Mouse (Mus musculus): ENCODE results near the gene Ciao1.

Ciao1 gene

DNA sequence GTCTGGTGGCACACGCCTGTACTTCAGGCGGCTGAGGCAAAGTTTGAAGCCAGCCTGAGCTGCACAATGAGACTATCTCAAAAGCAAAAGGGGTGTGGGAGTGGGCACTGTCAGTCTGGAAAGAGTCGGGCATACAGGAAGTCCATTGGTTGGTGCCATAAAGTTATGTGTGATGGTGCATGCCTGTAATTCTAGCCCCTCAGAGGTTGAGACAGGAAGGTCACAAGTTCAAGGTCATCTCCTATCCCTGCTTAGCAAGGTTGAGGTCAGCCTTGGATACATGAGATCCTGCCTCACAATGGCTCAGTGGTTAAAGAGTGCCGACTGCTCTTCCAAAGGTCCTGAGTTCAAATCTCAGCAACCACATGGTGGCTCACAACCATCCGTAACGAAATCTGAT is 7.7 kb upstream of the Ciao1 start:
- ChIA-PET POLR2A (interaction anchor here in 2 of 4 experiments (0.8 to 4.2 kb wide), 6 partner anchors 9 to 47 kb away, joined by 3 to 35 read pairs (median 4); partner anchors contain the start of genes 1810024B03Rik (in 1 of the 2), Snrnp200 (in 1 of the 2) and Stard7 (in 1 of the 2)), CTCF (interaction anchor here in 1 of 4 experiments (0.6 kb wide), 1 partner anchor 600 kb away, joined by 4 read pairs; no protein-coding TSS in a partner anchor)

DNA sequence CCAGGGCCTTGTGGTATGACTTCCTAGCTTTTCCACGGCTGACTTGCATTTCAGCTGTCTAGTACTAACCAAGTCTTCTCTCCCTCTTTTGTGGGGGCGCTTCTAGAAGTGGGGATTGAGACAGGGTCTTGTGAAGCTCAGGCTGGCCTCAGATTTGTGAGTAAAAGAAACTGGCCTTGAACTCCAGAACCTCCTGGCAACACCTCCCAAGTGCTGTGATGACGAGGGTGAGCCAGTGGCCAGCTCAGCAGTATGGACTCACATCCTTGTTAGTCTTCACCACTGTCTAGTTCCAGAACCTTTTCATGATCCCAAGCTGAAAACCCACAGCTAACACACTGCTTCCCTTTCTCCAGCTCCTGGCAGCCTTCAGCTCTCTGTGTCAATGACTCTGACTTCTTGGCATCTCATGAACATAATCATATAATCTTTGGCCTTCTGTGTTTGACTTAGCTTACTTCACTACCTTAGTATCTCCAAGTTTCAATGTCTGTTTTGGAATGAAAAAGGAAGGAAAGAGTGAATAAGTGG is 7.1 kb upstream of the Ciao1 start:
- POLR2A ChIA-PET: interaction anchor here in 2 of 4 experiments (0.8 to 4.2 kb wide), 7 partner anchors 9 to 184 kb away, joined by 3 to 35 read pairs (median 4); partner anchors contain the start of genes 1810024B03Rik (in 1 of the 2), Blvra (in 1 of the 2), Snrnp200 (in 1 of the 2) and Stard7 (in 1 of the 2)
- CTCF ChIA-PET: interaction anchor here in 1 of 4 experiments (0.6 kb wide), 2 partner anchors 107 to 601 kb away, joined by 4 to 5 read pairs; no protein-coding TSS in a partner anchor

DNA sequence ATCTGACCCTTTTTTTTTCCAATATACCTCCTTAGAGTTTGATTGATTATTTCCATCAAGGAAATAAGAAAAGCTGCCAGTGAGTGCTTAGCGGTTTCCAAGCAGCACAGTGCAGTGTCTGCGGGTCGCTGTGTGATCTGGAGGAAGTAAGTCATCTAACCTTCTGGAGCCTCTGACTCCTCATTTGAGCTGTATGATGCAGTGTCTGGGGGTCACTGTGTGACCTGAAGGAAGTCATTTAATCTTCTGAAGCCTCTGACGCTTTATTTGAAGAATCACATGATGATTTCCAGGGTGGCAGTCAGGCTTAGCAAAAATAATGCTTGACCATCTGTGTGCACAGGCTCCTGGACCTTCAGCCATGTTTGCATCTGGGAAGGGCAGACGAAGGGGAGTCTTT is 5.2 kb upstream of the Ciao1 start:
- CTCF ChIA-PET: no interaction called here
- POLR2A ChIA-PET: interaction anchor here in 3 of 4 experiments (0.7 to 2.7 kb wide), 6 partner anchors 12 to 120 kb away, joined by 3 to 23 read pairs (median 3); partner anchors contain the start of gene Stard7 (in 1 of the 3)

DNA sequence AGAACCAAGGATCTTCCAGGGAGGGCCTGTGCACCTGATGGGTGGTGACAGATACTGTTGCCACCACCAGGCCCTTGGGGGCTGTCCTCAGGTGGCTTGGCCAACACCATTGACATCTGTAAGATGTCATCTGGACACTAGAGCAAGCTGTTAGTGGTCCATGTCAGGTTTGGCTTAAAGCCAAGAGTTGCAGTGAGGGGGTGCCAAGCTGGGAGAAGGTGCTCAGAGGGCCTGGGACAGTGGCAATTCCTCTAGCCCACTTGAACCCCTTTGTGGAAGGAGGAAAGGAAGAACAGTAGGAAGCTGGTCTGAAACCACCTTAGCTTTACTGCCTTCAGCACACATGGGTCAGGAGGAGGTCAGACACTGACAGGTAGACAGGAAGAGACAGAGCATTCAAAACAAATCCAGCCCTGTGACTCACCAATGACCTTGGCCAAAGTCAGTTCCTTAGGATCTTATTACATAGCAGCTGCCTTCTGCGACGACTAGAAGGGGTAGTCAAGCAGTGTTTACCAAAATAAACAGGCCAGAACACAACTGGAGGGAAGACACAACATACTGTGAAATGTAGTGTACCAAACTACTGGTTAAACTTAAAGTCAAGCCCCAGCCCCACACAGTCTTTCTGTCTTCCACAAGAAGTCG is 4.4 kb upstream of the Ciao1 start:
- POLR2A ChIA-PET: interaction anchor here (0.5 to 2.7 kb wide), 16 partner anchors 10 to 404 kb away, joined by 3 to 23 read pairs (median 4); partner anchors contain the start of genes Stard7 (in 2 of the 4), Blvra (in 1 of the 4) and Mal (in 1 of the 4)
- CTCF ChIA-PET: interaction anchor here in 1 of 4 experiments (0.5 kb wide), 1 partner anchor 252 kb away, joined by 3 read pairs; no protein-coding TSS in a partner anchor

GRCm38 (mm10) chr2:127251457-127251856 is 3.8 kb upstream of the Ciao1 start:
- CTCF ChIA-PET: interaction anchor here in 1 of 4 experiments (0.5 kb wide), 1 partner anchor 252 kb away, joined by 3 read pairs; no protein-coding TSS in a partner anchor

GRCm38 (mm10) chr2:127250291-127251008 is 2.8 kb upstream of the Ciao1 start:
- ChIA-PET CTCF (no interaction called here), POLR2A (interaction anchor here in 2 of 4 experiments (0.6 to 2.7 kb wide), 7 partner anchors 9 to 245 kb away, joined by 3 to 23 read pairs (median 6); partner anchors contain the start of genes Stard7 (in 2 of the 2) and Blvra (in 1 of the 2))

More at GRCm38 (mm10) chr2:127251457-127251856, 3.8 kb upstream of the Ciao1 start:
- POLR2A ChIA-PET: interaction anchor here (0.5 to 2.7 kb wide), 16 partner anchors 10 to 405 kb away, joined by 3 to 23 read pairs (median 4); partner anchors contain the start of genes Stard7 (in 2 of the 4), Blvra (in 1 of the 4) and Mal (in 1 of the 4)

- ChIA-PET CTCF (interaction anchor here in 2 of 4 experiments (0.6 to 2.0 kb wide), 7 partner anchors 20 to 108 kb away, joined by 3 to 10 read pairs (median 4); no protein-coding TSS in a partner anchor), POLR2A (interaction anchor here in 3 of 4 experiments (0.7 to 3.4 kb wide), 31 partner anchors 8 to 541 kb away, joined by 3 to 69 read pairs (median 5); partner anchors contain the start of genes Stard7 (in 3 of the 3), 1810024B03Rik (in 2 of the 3), Blvra (in 2 of the 3) and Dusp2 (in 2 of the 3))
Observed at GRCm38 (mm10) chr2:127248334-127249004, 853 bp upstream of the Ciao1 start.

DNA sequence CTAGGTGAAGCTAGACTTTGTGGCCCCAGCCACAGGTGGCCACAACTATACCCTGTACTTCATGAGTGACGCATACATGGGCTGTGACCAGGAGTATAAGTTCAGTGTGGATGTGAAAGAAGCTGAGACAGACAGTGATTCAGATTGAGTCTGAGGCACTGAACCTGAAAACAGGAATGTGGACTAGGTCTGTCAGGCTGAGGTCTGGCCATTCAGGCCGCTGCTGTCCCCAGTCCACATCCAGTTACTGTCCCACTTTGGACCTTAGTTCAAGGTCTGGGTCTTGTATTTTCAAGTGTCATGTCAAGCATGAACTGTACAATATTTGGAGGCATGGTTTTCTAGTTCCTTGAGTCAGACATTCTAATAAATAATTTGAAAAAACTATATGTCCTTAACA is 7.6 kb downstream of the Ciao1 start:
- POLR2A ChIA-PET: interaction anchor here in 3 of 4 experiments (0.6 to 1.8 kb wide), 5 partner anchors 8 to 1379 kb away, joined by 3 to 6 read pairs (median 4); partner anchors contain the start of genes Ciao1 (in 1 of the 3) and Tmem127 (in 1 of the 3)
- CTCF ChIA-PET: no interaction called here

- CTCF ChIA-PET: interaction anchor here in 1 of 4 experiments (0.5 kb wide), 1 partner anchor 1660 kb away, joined by 10 read pairs; no protein-coding TSS in a partner anchor
- POLR2A ChIA-PET: interaction anchor here in 2 of 4 experiments (0.6 to 2.8 kb wide), 11 partner anchors 8 to 27 kb away, joined by 3 to 14 read pairs (median 5); partner anchors contain the start of genes Ciao1 (in 2 of the 2) and Tmem127 (in 1 of the 2)
Observed at GRCm38 (mm10) chr2:127237897-127238610, 9.6 kb downstream of the Ciao1 start.

DNA sequence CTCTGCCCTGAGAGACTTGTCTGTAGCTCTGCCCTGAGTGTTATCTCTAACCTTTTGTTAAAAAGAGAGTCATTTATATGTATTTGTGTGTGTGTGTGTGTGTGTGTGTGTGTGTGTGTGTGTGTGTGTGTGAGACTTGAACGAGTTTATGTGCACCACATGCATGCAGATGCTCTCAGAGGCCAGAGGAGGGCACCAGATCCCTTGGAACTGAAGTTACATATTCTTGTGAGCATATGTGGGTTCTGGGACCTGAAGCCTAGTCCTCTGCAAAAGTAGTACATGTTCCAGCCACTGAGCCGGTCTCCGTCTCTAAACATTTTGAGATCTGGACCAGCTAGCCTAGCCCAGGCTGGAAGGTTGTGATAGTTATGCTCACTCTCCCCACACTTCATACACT is 22.4 kb downstream of the Ciao1 start:
- CTCF ChIA-PET: interaction anchor here in 1 of 4 experiments (0.6 to 0.7 kb wide), 2 partner anchors 205 to 282 kb away, joined by 3 read pairs; no protein-coding TSS in a partner anchor
- POLR2A ChIA-PET: interaction anchor here in 3 of 4 experiments (0.6 to 7.7 kb wide), 7 partner anchors 9 to 22 kb away, joined by 3 to 60 read pairs (median 5); partner anchors contain the start of genes Ciao1 (in 1 of the 3) and Tmem127 (in 1 of the 3)

DNA sequence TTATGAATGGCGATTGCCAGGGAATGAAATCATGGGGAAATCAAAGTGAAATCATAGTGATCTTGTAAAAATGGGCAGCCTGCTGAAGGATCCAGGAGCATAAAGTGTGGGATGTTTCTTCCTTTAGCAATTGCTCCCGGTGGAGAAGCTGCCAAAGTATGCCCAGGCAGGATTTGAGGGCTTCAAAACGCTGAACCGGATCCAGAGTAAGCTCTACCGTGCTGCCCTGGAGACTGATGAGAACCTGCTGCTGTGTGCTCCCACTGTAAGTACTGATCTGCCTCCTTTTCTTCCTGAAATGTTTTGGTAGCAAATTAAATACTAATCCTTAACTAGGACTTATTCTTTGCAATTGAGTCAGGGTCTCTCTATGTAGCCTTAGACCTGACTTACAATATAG is 29.9 kb downstream of the Ciao1 start:
- CTCF ChIA-PET: no interaction called here

GRCm38 (mm10) chr2:127210701-127211100 is 36.9 kb downstream of the Ciao1 start:
- ChIA-PET CTCF (no interaction called here), POLR2A (interaction anchor here in 3 of 4 experiments (1.0 to 6.8 kb wide), 12 partner anchors 8 to 140 kb away, joined by 3 to 60 read pairs (median 6); partner anchors contain the start of genes Ciao1 (in 2 of the 3), Tmem127 (in 2 of the 3), Blvra (in 1 of the 3) and Stard7 (in 1 of the 3))

More for the DNA sequence above, 29.9 kb downstream of the Ciao1 start:
- POLR2A ChIA-PET: interaction anchor here in 1 of 4 experiments (0.9 to 1.6 kb wide), 3 partner anchors 8 to 9 kb away, joined by 3 to 6 read pairs (median 3); no protein-coding TSS in a partner anchor

GRCm38 (mm10) chr2:127208452-127208769 is 39.2 kb downstream of the Ciao1 start:
- ChIA-PET CTCF (interaction anchor here in 1 of 4 experiments (2.1 kb wide), 1 partner anchor 39 kb away, joined by 7 read pairs; the partner anchor contains the start of genes Ciao1 and Tmem127), POLR2A (interaction anchor here in 3 of 4 experiments (0.5 to 6.8 kb wide), 25 partner anchors 10 to 534 kb away, joined by 3 to 60 read pairs (median 4); partner anchors contain the start of genes Ciao1 (in 2 of the 3), Stard7 (in 2 of the 3), Tmem127 (in 2 of the 3) and Blvra (in 1 of the 3))

GRCm38 (mm10) chr2:127207547-127208451 is 39.8 kb downstream of the Ciao1 start, which contains the start of the genes 1810024B03Rik and Snrnp200:
TSS of gene 1810024B03Rik (minus strand) at chr2:127208280.
TSS of gene Snrnp200 (plus strand) at chr2:127208386.
- POLR2A ChIA-PET: interaction anchor here in 2 of 4 experiments (0.7 to 3.2 kb wide), 25 partner anchors 10 to 534 kb away, joined by 3 to 14 read pairs (median 3); partner anchors contain the start of genes Ciao1 (in 2 of the 2), Stard7 (in 2 of the 2), Tmem127 (in 2 of the 2) and Blvra (in 1 of the 2)
- CTCF ChIA-PET: interaction anchor here in 3 of 4 experiments (0.7 to 1.9 kb wide), 3 partner anchors 25 to 66 kb away, joined by 3 to 5 read pairs (median 4); no protein-coding TSS in a partner anchor

DNA sequence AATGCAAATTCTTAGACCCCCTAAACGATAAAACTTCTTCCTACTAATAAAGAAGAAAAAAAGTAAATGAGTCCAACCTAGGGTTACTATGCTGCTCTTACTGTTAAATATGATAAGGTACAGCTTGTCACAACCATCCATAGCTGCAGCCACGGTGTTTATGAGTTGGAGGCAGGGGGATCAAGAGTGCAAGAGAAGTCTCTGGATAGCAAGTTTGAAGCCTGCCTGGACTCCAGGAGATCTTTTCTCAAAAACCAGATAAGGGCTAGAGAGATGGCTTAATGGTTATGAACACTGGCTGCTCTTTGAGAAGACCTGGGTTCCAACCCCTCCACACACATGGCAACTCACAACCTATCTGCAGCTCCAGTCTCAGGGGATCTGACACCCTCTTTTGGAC is 40.7 kb downstream of the Ciao1 start:
- CTCF ChIA-PET: interaction anchor here in 3 of 4 experiments (1.0 to 2.9 kb wide), 3 partner anchors 24 to 41 kb away, joined by 3 to 15 read pairs (median 4); no protein-coding TSS in a partner anchor
- POLR2A ChIA-PET: interaction anchor here in 3 of 4 experiments (0.7 to 2.7 kb wide), 6 partner anchors 38 to 471 kb away, joined by 3 to 14 read pairs (median 4); partner anchors contain the start of genes Ciao1 (in 1 of the 3) and Tmem127 (in 1 of the 3)
